Mouse (Mus musculus): ENCODE measurements around the gene Xcl1. TPM values are rescaled to one million over a fixed set of nuclear protein-coding genes. Genes with fewer than 3 reads are reported as not detected.

Xcl1 gene
- polyA plus RNA-seq, 1 experiment from 2014 or later = not detected

GRCm38 (mm10) chr1:164933441-164934188 lies 1.7 kb downstream of the Xcl1 start:
- no peak overlapping the region for H3K27ac ChIP-seq (replicated peaks; ENCODE audit: low read depth, low read length)
- WGBS = 90% methylated on average over 10 of the region's 10 CpGs

DNA sequence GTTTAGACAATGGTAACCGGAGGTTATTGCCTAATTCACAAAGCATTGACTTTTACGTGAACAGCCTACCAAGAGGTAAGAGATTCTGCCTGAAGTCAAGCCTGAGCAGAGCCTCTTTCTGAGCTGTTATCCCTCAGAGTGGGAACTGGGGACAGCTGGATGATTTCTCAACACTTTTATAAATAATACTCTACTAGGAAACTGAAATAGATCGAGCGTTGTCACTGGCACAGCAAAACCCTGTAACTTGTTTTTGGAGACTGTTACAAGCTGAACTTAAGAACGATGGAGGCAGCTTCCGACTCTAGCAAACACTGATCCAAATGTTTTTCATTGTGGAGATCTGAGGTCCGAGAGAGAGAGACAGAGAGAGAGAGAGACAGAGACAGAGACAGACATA lies 4.2 kb downstream of the Xcl1 start:
- no peaks in the 10 kb centered on the region for H3K4me1 ChIP-seq (ENCODE audit: control insufficient read depth, insufficient read depth, low read length)
- H3K9ac ChIP-seq (ENCODE audit: low read depth, low read length) = no peak overlapping the region
- no peak overlapping the region for H3K27ac ChIP-seq (replicated peaks; ENCODE audit: low read depth, low read length)
- H3K27me3 ChIP-seq (replicated peaks; ENCODE audit: control insufficient read depth, insufficient read depth, low read length) = no peaks in the 10 kb centered on the region
- DNase-seq (ENCODE audit: low spot score) (no peak), ATAC-seq (ENCODE audit: low read depth) (no peak)
- no peak overlapping the region for H3K4me2 ChIP-seq (ENCODE audit: low read depth, low read length)
- H3K4me3 ChIP-seq (ENCODE audit: low read depth, low read length) = no peak overlapping the region
- H3K9me3 ChIP-seq (ENCODE audit: control insufficient read depth, low read length) = no peaks in the 10 kb centered on the region
- no peaks in the 10 kb centered on the region for H3K36me3 ChIP-seq (ENCODE audit: control insufficient read depth, insufficient read depth, low read length)
- 91% methylated on average over 7 of the region's 7 CpGs for WGBS

More at GRCm38 (mm10) chr1:164933441-164934188, 1.7 kb downstream of the Xcl1 start:
- Histone ChIP-seq H3K27me3 (replicated peaks; ENCODE audit: control insufficient read depth, insufficient read depth, low read length) (no peaks in the 10 kb centered on the region), H3K4me1 (ENCODE audit: control insufficient read depth, insufficient read depth, low read length) (no peaks in the 10 kb centered on the region), H3K36me3 (ENCODE audit: control insufficient read depth, insufficient read depth, low read length) (no peaks in the 10 kb centered on the region), H3K4me2 (ENCODE audit: low read depth, low read length) (no peak overlapping the region), H3K4me3 (ENCODE audit: low read depth, low read length) (no peak overlapping the region), H3K9me3 (ENCODE audit: control insufficient read depth, low read length) (no peaks in the 10 kb centered on the region), H3K9ac (ENCODE audit: low read depth, low read length) (no peak overlapping the region)
- ATAC-seq (ENCODE audit: low read depth) (no peak), DNase-seq (ENCODE audit: low spot score) (no peak)

DNA sequence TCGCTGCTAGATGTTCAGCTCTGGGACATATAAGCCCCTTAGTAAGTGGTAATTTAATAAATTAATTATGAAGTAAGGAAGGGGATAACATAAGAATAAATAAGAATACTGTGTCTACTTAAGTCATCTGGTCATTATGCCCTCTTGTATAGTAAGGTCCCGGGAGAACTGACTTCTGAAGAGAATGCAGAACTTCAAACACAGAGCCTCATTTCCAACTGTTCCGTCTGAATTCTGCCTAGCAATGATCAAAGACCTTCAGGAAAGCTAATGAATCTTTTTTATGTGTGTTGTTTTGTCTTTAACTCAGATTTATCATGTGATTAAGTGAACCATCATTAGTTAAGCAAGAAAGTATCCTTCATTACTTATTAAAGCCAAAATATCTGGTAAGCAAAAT lies 5.3 kb downstream of the Xcl1 start:
- H3K27me3 ChIP-seq (replicated peaks; ENCODE audit: control insufficient read depth, insufficient read depth, low read length) = no peaks in the 10 kb centered on the region
- DNase-seq (ENCODE audit: low spot score) = no peak
- WGBS = 73% methylated on average over 3 of the region's 3 CpGs
- no peak overlapping the region for H3K4me2 ChIP-seq (ENCODE audit: low read depth, low read length)
- H3K9ac ChIP-seq (ENCODE audit: low read depth, low read length) = no peak overlapping the region
- H3K27ac ChIP-seq (replicated peaks; ENCODE audit: low read depth, low read length) = no peak overlapping the region
- H3K36me3 ChIP-seq (ENCODE audit: control insufficient read depth, insufficient read depth, low read length) = no peaks in the 10 kb centered on the region
- H3K4me1 ChIP-seq (ENCODE audit: control insufficient read depth, insufficient read depth, low read length) = no peaks in the 10 kb centered on the region
- no peak overlapping the region for H3K4me3 ChIP-seq (ENCODE audit: low read depth, low read length)
- ATAC-seq (ENCODE audit: low read depth) = no peak
- no peaks in the 10 kb centered on the region for H3K9me3 ChIP-seq (ENCODE audit: control insufficient read depth, low read length)

DNA sequence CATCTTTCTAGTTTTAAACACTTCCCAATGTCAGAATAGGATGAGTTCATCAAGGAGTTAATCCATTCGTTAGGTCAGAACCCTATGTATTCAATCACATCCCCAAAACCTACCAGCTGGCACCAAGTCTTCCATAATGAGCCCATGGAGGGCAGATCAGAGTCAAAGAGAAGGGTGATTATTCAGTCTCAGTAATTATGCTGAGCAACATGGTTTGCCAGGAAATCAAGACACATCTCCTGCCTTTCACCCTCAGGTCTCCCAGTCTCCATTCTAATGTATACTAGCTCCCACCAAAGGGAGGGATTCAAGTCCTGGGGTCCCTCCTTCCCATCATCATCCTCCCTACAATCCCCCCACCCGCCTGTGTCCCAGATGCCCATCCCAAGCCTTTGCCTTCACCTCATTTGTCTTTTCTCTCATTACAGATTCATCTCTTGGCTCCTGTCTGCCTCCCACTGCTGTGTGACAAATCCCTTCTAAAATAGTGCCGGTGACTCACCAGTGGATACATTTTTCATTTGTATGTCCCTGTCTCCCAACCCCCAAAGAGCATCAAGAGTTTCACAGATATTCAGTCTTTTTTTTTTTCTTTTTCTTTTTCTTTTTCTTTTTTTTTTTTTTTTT lies 8.7 kb downstream of the Xcl1 start:
- H3K27me3 ChIP-seq (replicated peaks; ENCODE audit: control insufficient read depth, insufficient read depth, low read length) = no peaks in the 10 kb centered on the region
- H3K27ac ChIP-seq (replicated peaks; ENCODE audit: low read depth, low read length) = no peak overlapping the region
- H3K36me3 ChIP-seq (ENCODE audit: control insufficient read depth, insufficient read depth, low read length) = no peaks in the 10 kb centered on the region
- no peak overlapping the region for H3K4me3 ChIP-seq (ENCODE audit: low read depth, low read length)
- DNase-seq (ENCODE audit: low spot score) (no peak), ATAC-seq (ENCODE audit: low read depth) (no peak)
- H3K4me2 ChIP-seq (ENCODE audit: low read depth, low read length) = no peak overlapping the region
- no peaks in the 10 kb centered on the region for H3K4me1 ChIP-seq (ENCODE audit: control insufficient read depth, insufficient read depth, low read length)
- no peak overlapping the region for H3K9ac ChIP-seq (ENCODE audit: low read depth, low read length)
- 80% methylated on average over 3 of the region's 3 CpGs for WGBS
- H3K9me3 ChIP-seq (ENCODE audit: control insufficient read depth, low read length) = no peaks in the 10 kb centered on the region

DNA sequence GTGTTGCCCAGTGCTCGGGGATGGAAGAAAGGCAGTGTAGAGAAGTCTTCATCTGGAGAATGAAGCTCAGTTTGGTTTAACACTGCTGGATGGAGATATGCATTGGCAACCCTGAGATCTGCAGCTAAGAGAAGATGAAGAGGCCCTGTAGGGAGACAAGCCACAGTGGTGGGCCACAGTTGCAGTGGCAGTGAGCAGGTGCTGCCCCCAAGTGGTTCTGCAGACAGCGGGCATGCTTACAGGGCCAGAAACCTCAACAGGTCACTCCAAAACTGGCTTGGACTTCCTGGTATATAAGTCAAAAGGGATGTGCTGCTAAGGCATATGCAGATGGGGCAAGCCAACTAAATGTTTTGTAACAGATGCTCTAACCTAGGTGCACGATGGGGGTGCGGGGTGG lies 30.3 kb downstream of the Xcl1 start:
- DNase-seq (ENCODE audit: low spot score) (peak; percentile 55), ATAC-seq (ENCODE audit: low read depth) (no peak; the same call in 1 of the 2 replicates)
- no peaks in the 10 kb centered on the region for H3K9me3 ChIP-seq (ENCODE audit: control insufficient read depth, low read length)
- no peak overlapping the region for H3K9ac ChIP-seq (ENCODE audit: low read depth, low read length)
- no peaks in the 10 kb centered on the region for H3K27me3 ChIP-seq (replicated peaks; ENCODE audit: control insufficient read depth, insufficient read depth, low read length)
- H3K27ac ChIP-seq (replicated peaks; ENCODE audit: low read depth, low read length) = no peak overlapping the region
- H3K4me1 ChIP-seq (ENCODE audit: control insufficient read depth, insufficient read depth, low read length) = no peaks in the 10 kb centered on the region
- 53% methylated on average over 4 of the region's 4 CpGs for WGBS
- H3K4me2 ChIP-seq (ENCODE audit: low read depth, low read length) = no peak overlapping the region
- no peaks in the 10 kb centered on the region for H3K36me3 ChIP-seq (ENCODE audit: control insufficient read depth, insufficient read depth, low read length)
- H3K4me3 ChIP-seq (ENCODE audit: low read depth, low read length) = no peak overlapping the region

- no peak for ATAC-seq (ENCODE audit: low read depth)
- Histone ChIP-seq H3K4me2 (ENCODE audit: low read depth, low read length) (no peak overlapping the region), H3K9me3 (ENCODE audit: control insufficient read depth, low read length) (no peaks in the 10 kb centered on the region), H3K4me3 (ENCODE audit: low read depth, low read length) (no peak overlapping the region), H3K4me1 (ENCODE audit: control insufficient read depth, insufficient read depth, low read length) (no peaks in the 10 kb centered on the region; the same call in 1 of the 2 replicates), H3K36me3 (ENCODE audit: control insufficient read depth, insufficient read depth, low read length) (no peaks in the 10 kb centered on the region), H3K9ac (ENCODE audit: low read depth, low read length) (no peak overlapping the region), H3K27me3 (replicated peaks; ENCODE audit: control insufficient read depth, insufficient read depth, low read length) (no peaks in the 10 kb centered on the region), H3K27ac (replicated peaks; ENCODE audit: low read depth, low read length) (no peak overlapping the region)
- DNase-seq (ENCODE audit: low spot score) = no peak
- WGBS = 85% methylated on average over 6 of the region's 6 CpGs
Observed at GRCm38 (mm10) chr1:164900696-164901095, 34.6 kb downstream of the Xcl1 start.

DNA sequence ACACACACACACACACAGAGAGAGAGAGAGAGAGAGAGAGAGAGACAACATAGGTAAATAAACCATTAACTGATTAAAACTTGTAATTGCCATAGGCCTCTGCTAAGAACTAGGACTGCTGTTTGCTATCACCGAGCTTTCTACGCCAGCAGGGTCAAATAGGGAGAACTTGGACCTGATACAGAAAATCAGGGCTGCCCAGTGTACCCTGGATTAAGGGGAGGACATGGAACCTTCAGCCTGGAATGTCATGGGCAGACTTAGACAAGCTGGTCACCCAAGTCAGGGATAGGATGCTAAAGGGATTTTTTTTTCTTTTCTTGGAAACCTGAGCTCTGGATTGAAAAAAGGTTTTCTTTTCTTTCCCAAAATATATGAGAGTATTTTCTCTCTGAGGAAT lies 35.1 kb downstream of the Xcl1 start:
- ATAC-seq (ENCODE audit: low read depth) = no peak
- H3K27ac ChIP-seq (replicated peaks; ENCODE audit: low read depth, low read length) = no peak overlapping the region
- H3K4me1 ChIP-seq (ENCODE audit: control insufficient read depth, insufficient read depth, low read length) = no peaks in the 10 kb centered on the region; the same call in 1 of the 2 replicates
- no peaks in the 10 kb centered on the region for H3K27me3 ChIP-seq (replicated peaks; ENCODE audit: control insufficient read depth, insufficient read depth, low read length)
- WGBS = 75% methylated on average over 2 of the region's 2 CpGs
- no peaks in the 10 kb centered on the region for H3K36me3 ChIP-seq (ENCODE audit: control insufficient read depth, insufficient read depth, low read length)
- DNase-seq (ENCODE audit: low spot score) = no peak
- no peak overlapping the region for H3K9ac ChIP-seq (ENCODE audit: low read depth, low read length)
- no peak overlapping the region for H3K4me2 ChIP-seq (ENCODE audit: low read depth, low read length)
- no peak overlapping the region for H3K4me3 ChIP-seq (ENCODE audit: low read depth, low read length)
- H3K9me3 ChIP-seq (ENCODE audit: control insufficient read depth, low read length) = no peaks in the 10 kb centered on the region

DNA sequence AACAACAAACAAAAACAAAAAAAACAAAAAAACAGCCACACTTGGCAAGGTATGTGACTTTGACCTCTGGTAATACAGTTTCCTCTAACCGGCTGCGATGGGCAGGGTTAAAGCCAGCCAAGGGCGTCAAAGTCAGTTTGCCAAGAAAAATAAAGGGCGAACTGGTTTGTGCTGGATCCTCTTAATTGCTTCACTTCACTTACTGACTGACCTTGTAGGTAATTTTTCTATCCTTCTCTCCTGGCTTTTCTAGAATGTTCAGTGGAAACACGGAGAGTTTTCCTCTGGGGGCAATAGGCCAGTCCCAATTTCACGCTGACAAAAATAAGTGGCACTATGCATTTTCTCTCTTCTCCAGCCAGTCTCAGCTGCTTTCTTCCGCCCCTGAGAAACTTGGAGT lies 35.8 kb downstream of the Xcl1 start:
- peak overlapping the region; percentile 80 for H3K4me2 ChIP-seq (ENCODE audit: low read depth, low read length)
- 20% methylated on average over 7 of the region's 7 CpGs for WGBS
- no peaks in the 10 kb centered on the region for H3K36me3 ChIP-seq (ENCODE audit: control insufficient read depth, insufficient read depth, low read length)
- no peaks in the 10 kb centered on the region for H3K9me3 ChIP-seq (ENCODE audit: control insufficient read depth, low read length)
- no peaks in the 10 kb centered on the region; the same call in 1 of the 2 replicates for H3K4me1 ChIP-seq (ENCODE audit: control insufficient read depth, insufficient read depth, low read length)
- DNase-seq (ENCODE audit: low spot score) = no peak
- no peaks in the 10 kb centered on the region for H3K27me3 ChIP-seq (replicated peaks; ENCODE audit: control insufficient read depth, insufficient read depth, low read length)
- no peak for ATAC-seq (ENCODE audit: low read depth)
- H3K27ac ChIP-seq (replicated peaks; ENCODE audit: low read depth, low read length) = no peak overlapping the region
- H3K4me3 ChIP-seq (ENCODE audit: low read depth, low read length) = peak overlapping the region; percentile 48
- H3K9ac ChIP-seq (ENCODE audit: low read depth, low read length) = peak overlapping the region; percentile 61
